Comparison of ENCODE assay signal across 21 mouse cellular contexts in genomic region chr6:80440135-80440534, GRCm38 (mm10).
DNase-seq lines count a peak whose midpoint lies in the region; ATAC-seq lines count a peak whose summit lies in the region.
"Had no signal": no experiment of that assay in that cellular context is flagged by ENCODE, and none has a peak within 500 bp of the region (broad histone marks: within the 10 kb centered on the region; RNA-seq: fewer than 3 reads in every experiment).

No protein-coding gene starts in this region.

- H3K9me3 ChIP-seq in liver, embryonic 11.5 days (ENCODE audit: control insufficient read depth, low read length), result no peaks in the 10 kb centered on the region
- H3K9me3 ChIP-seq: G1E had no signal

- no peak overlapping the region for H3K27ac ChIP-seq in liver, embryonic 11.5 days (ENCODE audit: low read depth, low read length)

- H3K27me3 ChIP-seq in liver, embryonic 11.5 days (replicated peaks; ENCODE audit: control insufficient read depth, insufficient read depth, low read length), result no peaks in the 10 kb centered on the region
- H3K27me3 ChIP-seq: CH12.LX, Patski had no signal

- H3K4me2 ChIP-seq in liver, embryonic 11.5 days, result no peak overlapping the region

- H3K36me3 ChIP-seq in liver, embryonic 11.5 days (ENCODE audit: control insufficient read depth, insufficient read depth, low read length), result no peaks in the 10 kb centered on the region
- H3K36me3 ChIP-seq: G1E had no signal

- no peak for DNase-seq in thymus, postnatal 36 days
- no peak for DNase-seq in liver, embryonic 11.5 days (ENCODE audit: low spot score)
- DNase-seq in heart, adult 11 months, result no peak
- DNase-seq: adrenal gland, adult 2 months; adrenal gland, adult 8-10 months; adrenal gland, postnatal 10 days; adrenal gland, postnatal 14 days; adrenal gland, postnatal 25 days; adrenal gland, postnatal 36 days; B cell, adult 2 months; cerebellum, adult 11 months; cerebellum, adult 11-12 months; cerebellum, adult 18-20 months had no signal

- no peak overlapping the region for H3K4me3 ChIP-seq in liver, embryonic 11.5 days (ENCODE audit: low read depth, low read length)

- H3K9ac ChIP-seq in liver, embryonic 11.5 days (ENCODE audit: low read depth, low read length), result no peak overlapping the region

- H3K4me1 ChIP-seq in liver, embryonic 11.5 days (replicated peaks; ENCODE audit: control insufficient read depth, insufficient read depth, low read length), result no peaks in the 10 kb centered on the region

- ATAC-seq in granulocyte monocyte progenitor cell, adult 5-6 weeks (replicated peaks; ENCODE audit: poor library complexity, severe bottlenecking), result peak; percentile 44; the same call in 1 of the 2 replicates
- peak; percentile 72 for ATAC-seq in megakaryocyte, adult 5-6 weeks (ENCODE audit: poor library complexity, severe bottlenecking)
- peak; percentile 50; the same call in 1 of the 2 replicates for ATAC-seq in megakaryocyte progenitor cell, adult 5-6 weeks (replicated peaks; ENCODE audit: poor library complexity)
- no peak for ATAC-seq in liver, embryonic 11.5 days (replicated peaks; ENCODE audit: low FRiP score)
- ATAC-seq: activated CD4-positive, CD25-positive, alpha-beta regulatory T cell, adult 4 months; CD4-positive, CD25-positive, alpha-beta regulatory T cell, adult 4 months; Patski had no signal
